Mouse (Mus musculus) myocyte (in vitro differentiated cells): ENCODE results near the gene Top2a. TPM values are rescaled to one million over a fixed set of nuclear protein-coding genes. Genes with fewer than 3 reads are reported as not detected.

ENCODE experiments used
- H3K27me3 ChIP-seq: one replicate; pipeline ENCODE4 v1.6.1; 2011; ENCODE audit not compliant: control insufficient read depth, insufficient read depth, insufficient read length
- H3K36me3 ChIP-seq: one replicate; pipeline ENCODE4 v1.6.1; 2011; ENCODE audit not compliant: control insufficient read depth, insufficient read depth
- H3K4me2 ChIP-seq: one replicate; pipeline ENCODE4 v1.6.1; 2011; ENCODE audit warnings: low read depth, control low read depth
- H3K4me3 ChIP-seq: one replicate; pipeline ENCODE4 v1.5.1; 2011; ENCODE audit warnings: mild to moderate bottlenecking, control low read depth, moderate library complexity
- H3K79me2 ChIP-seq: one replicate; pipeline ENCODE4 v1.6.1; 2011; ENCODE audit not compliant: control insufficient read depth, insufficient read depth
- H3ac ChIP-seq: one replicate; pipeline ENCODE4 v1.6.1; 2011; ENCODE audit not compliant: control insufficient read depth, insufficient read length
- CEBPB ChIP-seq: IDR thresholded peaks from 2 replicates; pipeline ENCODE4 v1.6.1; 2011; ENCODE audit warnings: mild to moderate bottlenecking, moderate library complexity; ENCODE audit not compliant: poor library complexity, insufficient read depth, severe bottlenecking
- E2F4 ChIP-seq: IDR thresholded peaks from one replicate; pipeline ENCODE4 v1.6.1; 2011; ENCODE audit warnings: mild to moderate bottlenecking, control low read depth, moderate library complexity; ENCODE audit not compliant: insufficient read depth
- MAX ChIP-seq: IDR thresholded peaks from one replicate; pipeline ENCODE4 v1.6.1; 2011; ENCODE audit warnings: low read depth, mild to moderate bottlenecking, control low read depth
- MYOD1 ChIP-seq, 3 experiments: IDR thresholded peaks; one replicate each; pipeline ENCODE4 v1.6.1; 2011; ENCODE audit warnings: control low read depth in 2 of 3, low read depth in 2 of 3, mild to moderate bottlenecking in 2 of 3, moderate library complexity in 1 of 3; ENCODE audit not compliant: insufficient read length in 2 of 3, control insufficient read depth in 1 of 3
- MYOG ChIP-seq, 3 experiments: IDR thresholded peaks; one replicate each; pipeline ENCODE4 v1.6.1; 2011; ENCODE audit warnings: control low read depth in 2 of 3, low read depth in 2 of 3, mild to moderate bottlenecking in 2 of 3; ENCODE audit not compliant: insufficient read length in 2 of 3, control insufficient read depth in 1 of 3, insufficient read depth in 1 of 3
- POLR2A ChIP-seq: IDR thresholded peaks from one replicate; pipeline ENCODE4 v1.6.1; 2011; ENCODE audit warnings: low read depth, mild to moderate bottlenecking, control low read depth, moderate library complexity; ENCODE audit not compliant: insufficient read length
- POLR2AphosphoS2 ChIP-seq: IDR thresholded peaks from one replicate; pipeline ENCODE4 v1.6.1; 2011; ENCODE audit warnings: low read depth, control low read depth; ENCODE audit not compliant: insufficient read length
- REST ChIP-seq: IDR thresholded peaks from one replicate; pipeline ENCODE4 v1.6.1; 2011; ENCODE audit warnings: mild to moderate bottlenecking, control low read depth, moderate library complexity; ENCODE audit not compliant: insufficient read depth, insufficient read length
- SRF ChIP-seq: IDR thresholded peaks from one replicate; pipeline ENCODE4 v1.6.1; 2011; ENCODE audit warnings: low read depth; ENCODE audit not compliant: control insufficient read depth, insufficient read length
- TCF12 ChIP-seq: IDR thresholded peaks from one replicate; pipeline ENCODE4 v1.6.1; 2011; ENCODE audit warnings: mild to moderate bottlenecking, control low read depth; ENCODE audit not compliant: poor library complexity, insufficient read depth, severe bottlenecking
- TCF3 ChIP-seq: IDR thresholded peaks from one replicate; pipeline ENCODE4 v1.6.1; 2011; ENCODE audit warnings: low read depth, control low read depth; ENCODE audit not compliant: insufficient read length
- USF1 ChIP-seq: IDR thresholded peaks from one replicate; pipeline ENCODE4 v1.6.1; 2011; ENCODE audit warnings: low read depth, mild to moderate bottlenecking, control low read depth, moderate library complexity
- polyA plus RNA-seq: library from polyadenylated mRNA; unstranded; fragments of >200 nt; fragmentation: generic; extraction: Trizol; gene quantifications from one replicate; pipeline ENCODE4 v1.2.1, GENCODE M21; 2012; ENCODE audit warnings: missing spikeins

Top2a gene
- polyA plus RNA-seq, 1 experiment, result 39.9 TPM

GRCm38 (mm10) chr11:98970191-98970925 lies 53.6 kb downstream of the Top2a start:
- Histone ChIP-seq H3K36me3 (peaks cover 24% of the 10 kb centered on the region), H3ac (no peak overlapping the region), H3K79me2 (peaks cover 20% of the 10 kb centered on the region), H3K27me3 (no peaks in the 10 kb centered on the region), H3K4me2 (no peak overlapping the region), H3K4me3 (no peak overlapping the region)
- peak; percentile 42 for TF ChIP-seq POLR2AphosphoS2
- no peak for TF ChIP-seq E2F4
- TF ChIP-seq USF1, result no peak
- no peak for TF ChIP-seq MAX
- TF ChIP-seq TCF12, result no peak
- TF ChIP-seq TCF3, result no peak
- TF ChIP-seq SRF, result no peak
- no peak for TF ChIP-seq MYOD1 (IDR thresholded peaks at IDR 0.05; ENCODE audit: control insufficient read depth in 1 of 3, insufficient read length in 2 of 3, low read depth in 2 of 3)
- TF ChIP-seq CEBPB, result no peak
- TF ChIP-seq MYOG (IDR thresholded peaks at IDR 0.05; ENCODE audit: control insufficient read depth in 1 of 3, insufficient read depth in 1 of 3, insufficient read length in 2 of 3, low read depth in 2 of 3), result peak in 1 of 3 experiments; percentile 8

GRCm38 (mm10) chr11:98969496-98969927 lies 54.5 kb downstream of the Top2a start:
- Histone ChIP-seq H3K36me3 (peaks cover 20% of the 10 kb centered on the region), H3K79me2 (peaks cover 28% of the 10 kb centered on the region), H3ac (no peak overlapping the region), H3K4me3 (no peak overlapping the region), H3K27me3 (no peaks in the 10 kb centered on the region), H3K4me2 (no peak overlapping the region)
- no peak for TF ChIP-seq TCF12
- TF ChIP-seq CEBPB, result no peak
- peak in 1 of 3 experiments; percentile 27 for TF ChIP-seq MYOG (IDR thresholded peaks at IDR 0.05; ENCODE audit: control insufficient read depth in 1 of 3, insufficient read depth in 1 of 3, insufficient read length in 2 of 3, low read depth in 2 of 3)

- TF ChIP-seq MAX (no peak), POLR2AphosphoS2 (no peak), MYOD1 (IDR thresholded peaks at IDR 0.05; ENCODE audit: control insufficient read depth in 1 of 3, insufficient read length in 2 of 3, low read depth in 2 of 3) (no peak)
- H3K4me2 ChIP-seq, result no peak overlapping the region
- no peaks in the 10 kb centered on the region for H3K27me3 ChIP-seq
These were observed 55.1 kb downstream of the Top2a start for GRCm38 (mm10) chr11:98968716-98969495.

GRCm38 (mm10) chr11:98968079-98968478 lies 55.9 kb downstream of the Top2a start:
- H3K4me2 ChIP-seq, result no peak overlapping the region
- peaks cover 18% of the 10 kb centered on the region for H3K36me3 ChIP-seq

More at GRCm38 (mm10) chr11:98968716-98969495, 55.1 kb downstream of the Top2a start:
- H3K79me2 ChIP-seq, result peaks cover 34% of the 10 kb centered on the region
- H3ac ChIP-seq, result no peak overlapping the region
- no peak overlapping the region for H3K4me3 ChIP-seq
- H3K36me3 ChIP-seq, result peaks cover 20% of the 10 kb centered on the region

GRCm38 (mm10) chr11:98966499-98967141 lies 57.4 kb downstream of the Top2a start:
- no peaks in the 10 kb centered on the region for H3K27me3 ChIP-seq
- H3K36me3 ChIP-seq, result peaks cover 5% of the 10 kb centered on the region
- TF ChIP-seq POLR2A (no peak), MYOD1 (IDR thresholded peaks at IDR 0.05; ENCODE audit: control insufficient read depth in 1 of 3, insufficient read length in 2 of 3, low read depth in 2 of 3) (peak in 1 of 3 experiments; percentile 33), CEBPB (no peak), USF1 (no peak), REST (no peak), SRF (no peak), TCF12 (no peak), MYOG (IDR thresholded peaks at IDR 0.05; ENCODE audit: control insufficient read depth in 1 of 3, insufficient read depth in 1 of 3, insufficient read length in 2 of 3, low read depth in 2 of 3) (peak in 1 of 3 experiments; percentile 64), POLR2AphosphoS2 (peak; percentile 9), TCF3 (no peak), MAX (no peak), E2F4 (no peak)
- H3ac ChIP-seq, result no peak overlapping the region
- no peak overlapping the region for H3K4me3 ChIP-seq
- peaks cover 44% of the 10 kb centered on the region for H3K79me2 ChIP-seq
- H3K4me2 ChIP-seq, result peak overlapping the region; percentile 8

More at GRCm38 (mm10) chr11:98968079-98968478, 55.9 kb downstream of the Top2a start:
- Histone ChIP-seq H3K4me3 (no peak overlapping the region), H3K27me3 (no peaks in the 10 kb centered on the region), H3K79me2 (peaks cover 36% of the 10 kb centered on the region), H3ac (no peak overlapping the region)
- TF ChIP-seq CEBPB (no peak), TCF3 (no peak), SRF (no peak), POLR2A (no peak), E2F4 (no peak), USF1 (no peak), MAX (no peak), MYOG (IDR thresholded peaks at IDR 0.05; ENCODE audit: control insufficient read depth in 1 of 3, insufficient read depth in 1 of 3, insufficient read length in 2 of 3, low read depth in 2 of 3) (no peak)
